Mouse (Mus musculus) T-cell, adult 66 days (primary cell): ENCODE data around the gene Taar7f. TPM values are rescaled to one million over a fixed set of nuclear protein-coding genes. Genes with fewer than 3 reads are reported as not detected.

Experiments
- total RNA-seq, 2 experiments: library from RNA; stranded (reverse); gene quantifications; 3 replicates in 1 of 2; 4 replicates in 1 of 2; pipeline ENCODE4 v1.2.4; 2023

Gene Taar7f
- total RNA-seq = not detected

DNA sequence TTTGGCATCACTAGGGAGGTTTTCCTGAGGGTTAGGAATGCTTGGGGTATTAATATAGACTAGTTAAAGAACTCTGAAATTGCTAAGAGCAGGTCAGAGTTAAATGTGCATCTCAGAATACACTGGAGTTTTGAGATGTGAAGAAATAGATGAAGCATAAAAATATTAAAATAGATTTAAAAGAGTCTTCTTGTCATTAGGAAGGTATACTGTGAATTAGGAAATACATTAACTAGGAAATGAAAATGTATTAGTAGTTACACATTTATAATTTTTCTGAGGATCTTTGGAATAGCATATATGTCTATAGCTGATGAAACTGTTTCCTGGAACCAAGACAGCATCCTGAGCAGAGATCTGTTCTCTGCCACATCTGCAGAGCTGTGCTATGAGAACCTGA, at the start of gene Taar7f:
Taar7f (plus strand) TSS at position 301 of the 400 bp plus-strand sequence.

DNA sequence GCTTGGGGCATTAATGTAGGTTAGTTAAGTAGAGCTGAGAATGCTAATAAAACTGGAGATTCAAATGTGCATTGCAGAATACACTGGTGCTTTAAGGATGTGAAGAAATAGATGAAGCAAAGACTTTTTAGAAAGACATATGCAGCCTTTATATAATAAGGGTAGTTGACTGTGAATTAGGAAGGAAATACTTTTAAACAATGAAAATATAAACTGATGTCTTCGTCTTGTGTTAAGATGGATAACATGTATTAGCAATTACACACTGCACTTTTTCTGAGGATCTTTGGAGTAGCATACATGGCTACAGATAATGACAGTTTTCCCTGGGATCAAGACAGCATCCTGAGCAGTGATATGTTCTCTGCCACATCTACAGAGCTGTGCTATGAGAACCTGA, 49.7 kb upstream of the Taar7f start, which contains the start of gene Taar7b:
Taar7b (plus strand) TSS at position 301 of the 400 bp plus-strand sequence.

DNA sequence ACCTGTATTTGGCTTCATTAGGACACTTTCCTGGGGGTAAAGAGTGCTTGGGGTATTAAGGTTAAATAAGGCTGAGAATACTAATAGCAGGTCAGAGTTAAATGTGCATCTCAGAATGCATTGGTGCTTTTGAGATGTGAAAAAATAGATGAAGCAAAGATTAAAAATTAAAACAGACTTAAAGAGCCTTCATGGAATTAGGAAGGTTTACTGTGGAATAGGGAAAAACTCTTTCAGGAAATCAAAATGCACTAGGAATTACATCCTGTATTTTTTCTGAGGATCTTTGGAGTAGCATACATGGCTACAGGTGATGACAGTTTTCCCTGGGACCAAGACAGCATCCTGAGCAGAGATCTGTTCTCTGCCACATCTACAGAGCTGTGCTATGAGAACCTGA, 22.4 kb upstream of the Taar7f start, which contains the start of gene Taar7d:
Taar7d (plus strand) TSS at position 301 of the 400 bp plus-strand sequence.

DNA sequence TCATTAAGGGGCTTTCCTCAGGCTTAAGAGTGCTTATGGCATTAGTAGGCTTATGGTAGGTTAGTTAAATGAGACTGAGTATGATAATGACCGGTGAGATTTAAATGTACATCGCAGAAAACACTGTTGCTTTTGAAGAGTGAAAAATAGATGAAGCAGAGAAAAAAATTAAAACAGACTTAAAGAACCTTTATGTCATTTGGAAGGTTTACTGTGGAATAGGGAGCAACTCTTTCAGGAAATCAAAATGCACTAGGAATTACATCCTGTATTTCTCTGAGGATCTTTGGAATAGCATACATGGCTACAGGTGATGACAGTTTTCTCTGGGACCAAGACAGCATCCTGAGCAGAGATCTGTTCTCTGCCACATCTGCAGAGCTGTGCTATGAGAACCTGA, 12.0 kb upstream of the Taar7f start, which contains the start of gene Taar7e:
Taar7e (plus strand) TSS at position 301 of the 400 bp plus-strand sequence.

DNA sequence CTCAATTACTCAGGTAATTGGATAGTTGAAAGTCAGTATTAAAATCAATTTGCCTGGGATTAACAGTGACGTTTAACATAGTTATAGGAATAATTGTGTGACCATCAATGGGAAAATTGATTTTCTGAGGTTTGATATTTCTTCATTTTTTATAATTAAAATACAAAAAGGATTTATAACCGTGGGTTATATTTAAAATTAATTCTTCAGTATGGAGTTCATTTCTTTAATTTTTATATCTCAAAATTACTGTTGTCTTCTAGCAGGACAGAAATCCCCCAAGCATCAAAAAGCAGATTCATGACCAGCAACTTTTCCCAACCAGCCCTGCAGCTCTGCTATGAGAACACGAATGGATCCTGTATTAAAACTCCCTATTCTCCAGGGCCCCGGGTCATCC, 26.9 kb downstream of the Taar7f start, which contains the start of gene Taar8a:
Taar8a (plus strand) TSS at position 301 of the 400 bp plus-strand sequence.

DNA sequence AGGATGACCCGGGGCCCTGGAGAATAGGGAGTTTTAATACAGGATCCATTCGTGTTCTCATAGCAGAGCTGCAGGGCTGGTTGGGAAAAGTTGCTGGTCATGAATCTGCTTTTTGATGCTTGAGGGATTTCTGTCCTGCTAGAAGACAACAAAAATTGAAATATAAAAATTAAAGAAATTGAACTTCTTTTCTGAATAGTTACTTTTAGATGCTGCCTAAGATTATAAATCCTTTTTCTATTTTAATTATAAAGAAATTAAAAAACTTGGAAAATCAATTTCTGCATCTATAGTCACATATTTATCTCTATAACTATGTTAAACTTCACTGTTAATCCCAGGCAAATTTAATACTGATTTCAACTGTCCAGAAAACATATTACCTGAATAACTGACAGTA, 42.9 kb downstream of the Taar7f start, which contains the start of gene Taar8b:
Taar8b (minus strand) TSS at position 101 of the 400 bp plus-strand sequence.

Other genes starting within 250 kb of the Taar7f start
- gene Vnn3, start 198.0 kb upstream of the Taar7f start, total RNA-seq = not detected
- not detected for gene Vnn1, start 154.8 kb upstream of the Taar7f start, total RNA-seq
- gene Taar1, start 129.2 kb upstream of the Taar7f start, total RNA-seq = not detected
- not detected for gene Taar2, start 110.9 kb upstream of the Taar7f start, total RNA-seq
- not detected for gene Taar3, start 100.0 kb upstream of the Taar7f start, total RNA-seq
- gene Taar4, start 89.0 kb upstream of the Taar7f start, total RNA-seq = not detected
- not detected for gene Taar5, start 78.8 kb upstream of the Taar7f start, total RNA-seq
- gene Taar6, start 63.9 kb upstream of the Taar7f start, total RNA-seq = not detected
- gene Taar7a, start 56.0 kb upstream of the Taar7f start, total RNA-seq = not detected
- gene Taar7b, start 49.6 kb upstream of the Taar7f start, total RNA-seq = not detected
- not detected for gene Taar7d, start 22.3 kb upstream of the Taar7f start, total RNA-seq
- not detected for gene Taar7e, start 11.9 kb upstream of the Taar7f start, total RNA-seq
- not detected for gene Taar8a, start 27.0 kb downstream of the Taar7f start, total RNA-seq
- not detected for gene Taar8b, start 42.8 kb downstream of the Taar7f start, total RNA-seq
- not detected for gene Taar8c, start 52.4 kb downstream of the Taar7f start, total RNA-seq
- gene Taar9, start 60.0 kb downstream of the Taar7f start, total RNA-seq = not detected
- 10 to 100 TPM; 21.0 to 21.9 TPM for gene Stx7, start 99.8 kb downstream of the Taar7f start, total RNA-seq
- gene Moxd1, start 174.0 kb downstream of the Taar7f start, total RNA-seq = not detected